ENCODE assay signal across 9 mouse cellular contexts in the genomic region with DNA sequence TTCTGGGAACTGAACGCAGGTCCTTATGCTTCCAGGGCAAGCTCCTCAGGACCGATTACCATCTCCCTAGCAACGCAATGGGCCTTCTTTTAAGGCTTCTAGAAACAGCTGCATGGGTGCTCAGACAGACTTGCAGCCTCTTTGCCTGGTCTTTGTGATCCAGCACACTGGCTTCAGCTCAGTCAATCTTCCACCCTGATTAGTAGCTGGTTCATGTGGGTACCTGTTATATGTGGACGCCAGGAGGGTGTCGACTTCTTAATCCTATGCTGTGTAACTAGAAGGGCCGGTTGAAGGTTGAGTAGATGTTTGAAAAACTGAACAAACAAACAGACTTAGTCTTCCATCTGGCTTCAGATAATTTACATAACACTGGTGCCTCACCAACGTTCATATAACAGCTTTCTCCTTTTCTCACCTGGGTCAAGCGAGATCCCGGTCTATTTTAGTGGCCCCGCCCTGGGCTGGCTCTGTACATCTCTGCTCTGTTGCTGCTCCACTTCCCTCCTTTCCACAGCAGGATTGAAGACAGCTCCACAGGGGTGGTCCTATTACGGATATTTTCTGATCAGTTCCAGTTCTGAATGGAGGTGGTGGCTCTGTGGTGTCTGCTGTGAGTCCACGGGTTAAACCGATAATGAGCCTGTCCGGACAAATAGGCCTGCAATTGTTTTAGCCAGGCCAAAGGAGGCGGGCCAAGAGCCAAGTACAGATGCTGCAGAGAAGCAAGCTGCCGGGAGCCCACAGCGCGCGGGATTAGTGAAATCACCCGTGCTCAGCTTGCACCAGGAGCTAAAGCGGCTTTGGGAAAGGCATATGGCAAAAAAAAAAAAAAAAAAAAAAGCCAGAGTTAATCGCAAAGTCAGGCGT.
DNase-seq lines count a peak whose midpoint lies in the region; ATAC-seq and TF ChIP-seq lines count a peak whose summit lies in the region.
"Had no signal": no experiment of that assay in that cellular context is flagged by ENCODE, and none has a peak within 500 bp of the region (broad histone marks: within the 10 kb centered on the region; RNA-seq: fewer than 3 reads in every experiment).

No protein-coding gene starts in this region.

- 59% methylated on average over 23 of the region's 23 CpGs for WGBS in stomach, embryonic 14.5 days
- 47% methylated on average over 23 of the region's 23 CpGs for WGBS in stomach, postnatal 0 days
- WGBS in heart, postnatal 0 days = 64% methylated on average over 23 of the region's 23 CpGs

- H3K4me2 ChIP-seq in stomach, embryonic 14.5 days (replicated peaks; ENCODE audit: low read depth, low read length) = peak overlapping the region; percentile 18; the same call in 1 of the 2 replicates
- no peak overlapping the region for H3K4me2 ChIP-seq in stomach, postnatal 0 days (replicated peaks; ENCODE audit: low read depth)
- 0 out of 2 replicates have a peak overlapping the region, but pooled peaks have one; percentile 4 for H3K4me2 ChIP-seq in heart, postnatal 0 days (ENCODE audit: low read depth, low read length)
- H3K4me2 ChIP-seq: liver, embryonic 13.5 days had no signal

- DNase-seq in stomach, postnatal 0 days (ENCODE audit: low spot score) = no peak
- DNase-seq in embryo, embryonic 11 days = peak; percentile 62
- no peak for DNase-seq in heart, postnatal 0 days (ENCODE audit: low spot score)
- DNase-seq in left cerebral cortex, postnatal 25 days (ENCODE audit: low spot score in 2 of 2) = peak; percentile 46 to 47
- DNase-seq in right cerebral cortex, adult 18-20 months = peak; percentile 49
- no peak for DNase-seq in thymus, adult 18-20 months
- DNase-seq: liver, embryonic 13.5 days had no signal

- peaks cover 14% of the 10 kb centered on the region for H3K4me1 ChIP-seq in stomach, embryonic 14.5 days (ENCODE audit: control insufficient read depth, insufficient read depth, low read length)
- peaks cover 3% of the 10 kb centered on the region; the same call in 1 of the 2 replicates for H3K4me1 ChIP-seq in stomach, postnatal 0 days (replicated peaks; ENCODE audit: control insufficient read depth, insufficient read depth)
- no peaks in the 10 kb centered on the region for H3K4me1 ChIP-seq in heart, postnatal 0 days (ENCODE audit: control insufficient read depth, insufficient read depth)
- H3K4me1 ChIP-seq: liver, embryonic 13.5 days had no signal

- intact Hi-C loops in left cerebral cortex, postnatal 25 days (cut with DNase I) = no loop called here

- no peaks in the 10 kb centered on the region for H3K36me3 ChIP-seq in stomach, embryonic 14.5 days (ENCODE audit: control insufficient read depth, insufficient read depth, low read length)
- H3K36me3 ChIP-seq in stomach, postnatal 0 days (ENCODE audit: control insufficient read depth, insufficient read depth, low read length) = no peaks in the 10 kb centered on the region
- H3K36me3 ChIP-seq in heart, postnatal 0 days (replicated peaks; ENCODE audit: control insufficient read depth, insufficient read depth, low read length) = no peaks in the 10 kb centered on the region
- H3K36me3 ChIP-seq: liver, embryonic 13.5 days had no signal

- no peak overlapping the region for H3K4me3 ChIP-seq in stomach, embryonic 14.5 days (ENCODE audit: low read depth, low read length)
- H3K4me3 ChIP-seq in stomach, postnatal 0 days (ENCODE audit: low read depth, low read length) = no peak overlapping the region
- no peak overlapping the region for H3K4me3 ChIP-seq in heart, postnatal 0 days (ENCODE audit: low read depth, low read length)
- H3K4me3 ChIP-seq: liver, embryonic 13.5 days had no signal

- ATAC-seq in stomach, embryonic 14.5 days (ENCODE audit: insufficient number of reproducible peaks, insufficient read depth, low FRiP score, low read depth) = peak; percentile 37; the same call in 1 of the 2 replicates
- no peak for ATAC-seq in stomach, postnatal 0 days (ENCODE audit: low FRiP score, low TSS enrichment)
- no peak for ATAC-seq in heart, postnatal 0 days (ENCODE audit: insufficient read depth, low read depth)
- no peak for ATAC-seq in CD4-positive, CD25-positive, alpha-beta regulatory T cell, adult 4 months

- TF ChIP-seq CTCF in stomach, postnatal 0 days (IDR thresholded peaks at IDR 0.05; ENCODE audit: low read depth) = no peak
- no peak for TF ChIP-seq CTCF in heart, postnatal 0 days (IDR thresholded peaks at IDR 0.05; ENCODE audit: low read depth)

- H3K27ac ChIP-seq in stomach, embryonic 14.5 days (ENCODE audit: low read length) = no peak overlapping the region
- no peak overlapping the region for H3K27ac ChIP-seq in stomach, postnatal 0 days (replicated peaks)
- no peak overlapping the region for H3K27ac ChIP-seq in heart, postnatal 0 days (ENCODE audit: low read depth)
- H3K27ac ChIP-seq: liver, embryonic 13.5 days had no signal

- no peaks in the 10 kb centered on the region for H3K27me3 ChIP-seq in stomach, embryonic 14.5 days (ENCODE audit: control insufficient read depth, insufficient read depth, low read length)
- H3K27me3 ChIP-seq in stomach, postnatal 0 days (ENCODE audit: control insufficient read depth, insufficient read depth, low read length) = no peaks in the 10 kb centered on the region
- H3K27me3 ChIP-seq in heart, postnatal 0 days (ENCODE audit: control insufficient read depth, insufficient read depth, low read length) = no peaks in the 10 kb centered on the region

- no peak for TF ChIP-seq EP300 in stomach, postnatal 0 days (optimal IDR thresholded peaks at IDR 0.05)
- no peak for TF ChIP-seq EP300 in heart, postnatal 0 days (IDR thresholded peaks at IDR 0.05; ENCODE audit: low read depth)

- H3K9me3 ChIP-seq in stomach, embryonic 14.5 days (ENCODE audit: control insufficient read depth, low read depth, low read length) = no peaks in the 10 kb centered on the region
- no peaks in the 10 kb centered on the region for H3K9me3 ChIP-seq in stomach, postnatal 0 days (ENCODE audit: control insufficient read depth, low read length)
- no peaks in the 10 kb centered on the region for H3K9me3 ChIP-seq in heart, postnatal 0 days (replicated peaks; ENCODE audit: control insufficient read depth, low read length)
- H3K9me3 ChIP-seq: liver, embryonic 13.5 days had no signal

- no peak overlapping the region for H3K9ac ChIP-seq in stomach, embryonic 14.5 days (replicated peaks; ENCODE audit: low read depth, low read length)
- no peak overlapping the region for H3K9ac ChIP-seq in stomach, postnatal 0 days (ENCODE audit: low read length)
- H3K9ac ChIP-seq in heart, postnatal 0 days (replicated peaks; ENCODE audit: low read depth, low read length) = no peak overlapping the region
- H3K9ac ChIP-seq: liver, embryonic 13.5 days had no signal

Comparison
In these comparisons a context has a peak if more than half of its experiments do, and no peak if none do; other contexts are left out.
1. DNase-seq: peak in embryo, embryonic 11 days (single experiment), left cerebral cortex, postnatal 25 days (2 of 2) and right cerebral cortex, adult 18-20 months (single experiment); none in stomach, postnatal 0 days (single experiment), heart, postnatal 0 days (single experiment) and thymus, adult 18-20 months (0 of 2).